Mouse (Mus musculus) heart, postnatal 25 days (tissue): ENCODE measurements at regions not wholly inside any gene's neighbourhood (a gene's known extent, or its start where the extent isn't known, plus 50 kb on each side); places are given as distances from the start of the nearest gene placed in this dataset. TPM values are rescaled to one million over a fixed set of nuclear protein-coding genes. Genes with fewer than 3 reads are reported as not detected.

Source experiments
- DNase-seq: peaks from one replicate; pipeline ENCODE4 v3.0.0; 2022; ENCODE audit warnings: low spot score
- intact Hi-C: fragments of 180-260 bp; cut with DNase I; formaldehyde crosslinking; loops from one replicate; pipeline ENCODE4 v1.15.1; 2025
- microRNA-seq: library from miRNA; unstranded; fragments of <30 nt; microRNA quantifications from one replicate; pipeline ENCODE4 v1.2.0, GENCODE M21; 2022

- intact Hi-C loops: no loop called here
- DNase-seq: no peak
Observed at GRCm38 (mm10) chr17:82153446-82153845, 415.3 kb upstream of the Slc8a1 start.

GRCm38 (mm10) chr17:82134843-82135242 lies 396.7 kb upstream of the Slc8a1 start:
- DNase-seq: no peak
- intact Hi-C loops: no loop called here

GRCm38 (mm10) chr17:82132941-82133340 lies 394.8 kb upstream of the Slc8a1 start:
- no peak for DNase-seq
- intact Hi-C loops: no loop called here

DNA sequence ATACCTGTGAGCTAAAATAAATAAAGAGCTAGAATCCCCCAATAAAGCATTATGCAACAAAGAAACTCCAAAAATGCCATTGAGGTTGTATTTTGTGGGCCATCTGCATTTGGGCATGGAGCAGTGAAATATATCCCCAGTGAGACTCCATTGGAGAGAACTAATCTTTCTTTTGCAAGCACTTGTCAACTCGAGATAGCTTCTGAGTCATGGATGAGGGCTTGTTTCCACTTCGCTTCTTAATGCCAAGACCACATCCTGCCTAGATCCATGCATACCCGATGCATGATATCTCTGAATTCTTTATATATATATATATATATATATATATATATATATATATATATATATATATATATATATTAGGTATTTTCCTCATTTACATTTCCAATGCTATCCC lies 349.0 kb upstream of the Slc8a1 start:
- no peak for DNase-seq
- intact Hi-C loops: no loop called here

DNA sequence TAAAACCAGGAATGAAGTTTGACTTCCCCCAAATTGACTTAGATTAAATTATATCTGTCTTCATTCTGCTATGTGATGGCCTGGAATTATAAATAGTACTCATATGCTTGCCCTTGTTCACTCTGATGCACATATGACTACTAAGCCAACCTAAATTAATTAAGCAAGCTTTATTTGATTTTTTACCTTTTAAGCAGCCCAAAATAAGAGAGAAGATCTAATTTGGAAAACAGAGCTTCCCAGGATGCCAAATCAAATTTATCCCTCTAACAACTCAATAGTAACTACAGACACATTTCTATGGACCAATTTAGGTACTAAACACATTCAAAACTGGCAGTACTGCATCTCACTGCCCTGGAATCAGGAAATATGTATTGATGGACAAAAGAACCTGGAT lies 342.1 kb upstream of the Slc8a1 start:
- no peak for DNase-seq
- intact Hi-C loops: no loop called here

Small RNAs in the stretch of these regions (microRNA-seq; reads per million reads assigned to microRNA genes)
- gene Gm23400 (not detected), gene Gm27359 (not detected)
